Mouse (Mus musculus): ENCODE data around the gene Tcp11. TPM values are rescaled to one million over a fixed set of nuclear protein-coding genes. Genes with fewer than 3 reads are reported as not detected.

Gene Tcp11
- total RNA-seq, 4 experiments from 2014 or later: 0.97 to 2.2 (median 0.99) TPM

Other genes starting within 250 kb of the Tcp11 start
- gene Snrpc, start 242.5 kb downstream of the Tcp11 start, total RNA-seq (2022): 10 to 100 TPM; 39.0 to 49.8 (median 42.1) TPM
- gene Uhrf1bp1, start 224.2 kb downstream of the Tcp11 start, total RNA-seq (2022): 10 to 100 TPM; 17.5 to 20.4 (median 18.4) TPM
- 10 to 100 TPM; 40.2 to 47.4 (median 41.6) TPM for gene Anks1, start 171.3 kb downstream of the Tcp11 start, total RNA-seq (2022)
- gene Taf11, start 170.8 kb downstream of the Tcp11 start, total RNA-seq (2022): 10 to 100 TPM; 33.2 to 40.6 (median 37.4) TPM
- 1 to 10 TPM; 1.1 to 1.3 (median 1.2) TPM for gene Scube3, start 61.5 kb upstream of the Tcp11 start, total RNA-seq (2022)
- 100 to 1,000 TPM in 2 of 4 experiments, 10 to 100 TPM in 2; 91.9 to 107 (median 101) TPM for gene Zfp523, start 96.5 kb upstream of the Tcp11 start, total RNA-seq (2022)
- 1 to 10 TPM; 2.9 to 6.5 (median 3.5) TPM for gene Def6, start 127.1 kb upstream of the Tcp11 start, total RNA-seq (2022)
- gene Ppard, start 152.1 kb upstream of the Tcp11 start, total RNA-seq (2022): 10 to 100 TPM; 24.5 to 27.5 (median 26.7) TPM
- 10 to 100 TPM; 31.8 to 42.1 (median 34.9) TPM for gene Fance, start 232.9 kb upstream of the Tcp11 start, total RNA-seq (2022)
- 100 to 1,000 TPM; 309 to 406 (median 361) TPM for gene Rpl10a, start 247.8 kb upstream of the Tcp11 start, total RNA-seq (2022)

Measured in layer of hippocampus, adult 8-10 months (tissue).